Mouse (Mus musculus) embryonic facial prominence, embryonic 10.5 days (tissue): Measurements from ENCODE around the gene Nfx1. TPM values are rescaled to one million over a fixed set of nuclear protein-coding genes. Genes with fewer than 3 reads are reported as not detected.
A peak's percentile ranks its signal among the peaks of the same experiment; 100 is the strongest.

ENCODE experiments used
- DNase-seq: peaks from one replicate; pipeline ENCODE4 v3.0.0-alpha.2; 2017; ENCODE audit warnings: low spot score
- H3K27ac ChIP-seq: fragments of 300-500 bp; sonication (generic); replicated peaks from 2 replicates; pipeline ENCODE4 v1.5.1; 2016; ENCODE audit warnings: mild to moderate bottlenecking
- H3K27me3 ChIP-seq: fragments of 300-500 bp; sonication (generic); replicated peaks from 2 replicates; pipeline ENCODE4 v1.6.1; 2016; ENCODE audit warnings: low read depth, mild to moderate bottlenecking; ENCODE audit not compliant: poor library complexity, severe bottlenecking
- H3K36me3 ChIP-seq: fragments of 300-500 bp; sonication (generic); replicated peaks from 2 replicates; pipeline ENCODE4 v1.6.1; 2016; ENCODE audit warnings: mild to moderate bottlenecking, moderate library complexity
- H3K4me1 ChIP-seq: fragments of 300-500 bp; sonication (generic); 2 replicates; pipeline ENCODE4 v1.6.1; 2016
- H3K4me3 ChIP-seq: fragments of 300-500 bp; sonication (generic); 2 replicates; pipeline ENCODE4 v1.5.1; 2016; ENCODE audit warnings: mild to moderate bottlenecking, moderate library complexity
- H3K9me3 ChIP-seq: fragments of 300-500 bp; sonication (generic); 2 replicates; pipeline ENCODE4 v1.6.1; 2016; ENCODE audit warnings: mild to moderate bottlenecking
- WGBS: fragments of 180-500 bp; shearing (Covaris S2); methylation state at CpG from one replicate; pipeline ENCODE4 v1.1.7; 2016; 5-methylcytosine and 5-hydroxymethylcytosine counted together
- polyA plus RNA-seq: library from polyadenylated mRNA; unstranded; fragments of >200 nt; fragmentation: Nextera tagmentation; extraction: Ambion mirVana; gene quantifications from 2 replicates; pipeline ENCODE4 v1.2.1, GENCODE M21; 2016

Gene Nfx1
- polyA plus RNA-seq, 1 experiment from 2014 or later: 101 TPM

DNA sequence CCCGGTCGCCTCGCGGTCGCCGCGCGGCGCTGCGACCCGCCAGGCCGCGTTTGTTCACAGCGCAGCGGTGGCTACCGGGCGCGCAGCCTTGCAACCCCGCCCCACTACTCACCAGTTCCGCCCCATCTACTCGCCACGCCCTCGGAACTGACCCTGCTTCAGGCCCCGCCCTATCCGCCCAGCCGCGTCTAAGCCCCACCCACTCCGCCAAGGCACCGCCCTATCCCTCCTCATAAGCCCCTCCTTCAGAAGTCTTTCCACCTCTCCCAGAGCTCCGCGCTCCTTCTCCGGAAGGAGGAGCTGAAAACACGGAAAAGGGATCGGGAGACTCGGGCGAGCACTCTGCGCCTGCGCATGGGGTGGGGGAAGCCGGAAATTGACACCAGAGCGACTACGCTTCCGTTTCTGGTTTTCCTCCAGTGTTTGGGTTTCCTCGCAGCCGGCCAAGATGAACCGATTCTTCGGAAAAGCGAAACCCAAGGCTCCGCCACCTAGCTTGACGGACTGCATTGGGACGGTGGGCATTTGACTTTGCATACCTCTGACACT, 22.5 kb upstream of the Nfx1 start, which contains the start of the genes Bag1 and Chmp5:
Gene Bag1, minus strand, starts transcription at position 135 of the 549 bp plus-strand sequence.
Gene Chmp5, plus strand, starts transcription at position 248 of the 549 bp plus-strand sequence.
- DNase-seq: peak; percentile 100
- peak within 1 kb of the TSS; percentile 91 for H3K4me3 ChIP-seq
- no peaks in the 10 kb centered on the region for H3K9me3 ChIP-seq
- peaks cover 64% of the 10 kb centered on the region for H3K36me3 ChIP-seq
- peak within 1 kb of the TSS; percentile 93 for H3K27ac ChIP-seq
- H3K27me3 ChIP-seq: no peaks in the 10 kb centered on the region
- H3K4me1 ChIP-seq: peaks cover 25% of the 10 kb centered on the region
- WGBS: under 1% methylated on average over 50 of the region's 50 CpGs

DNA sequence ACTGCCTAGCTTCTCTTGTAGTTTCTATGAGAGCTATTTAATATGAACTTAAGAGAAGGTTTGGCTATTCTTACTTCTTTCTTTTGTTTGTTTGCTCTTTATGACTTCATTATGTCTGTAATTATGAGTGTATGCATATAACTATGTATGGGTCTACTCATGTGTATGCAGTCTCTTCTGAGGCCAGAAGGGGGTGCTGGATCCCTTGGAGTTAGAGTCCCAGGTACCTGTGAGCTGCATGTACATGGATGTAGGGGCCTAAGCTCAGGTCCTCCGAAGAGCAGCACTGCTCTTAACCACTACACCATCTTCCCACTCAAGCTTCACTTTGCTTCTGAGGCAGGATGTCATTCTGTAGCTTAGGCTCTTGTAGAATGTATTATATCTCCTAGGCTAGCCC, 17.2 kb upstream of the Nfx1 start:
- Histone ChIP-seq H3K9me3 (no peaks in the 10 kb centered on the region), H3K4me3 (no peak overlapping the region), H3K36me3 (peaks cover 86% of the 10 kb centered on the region), H3K27me3 (no peaks in the 10 kb centered on the region), H3K4me1 (peaks cover 8% of the 10 kb centered on the region), H3K27ac (no peak overlapping the region)
- no peak for DNase-seq
- 96% methylated on average over 1 of the region's 1 CpGs for WGBS

- Histone ChIP-seq H3K27me3 (no peaks in the 10 kb centered on the region), H3K9me3 (no peaks in the 10 kb centered on the region), H3K4me3 (no peak overlapping the region), H3K4me1 (no peaks in the 10 kb centered on the region), H3K36me3 (peaks cover 99% of the 10 kb centered on the region), H3K27ac (no peak overlapping the region)
- 88% methylated on average over 6 of the region's 6 CpGs for WGBS
- DNase-seq: no peak
These were observed 14.8 kb upstream of the Nfx1 start for GRCm38 (mm10) chr4:40955942-40956341.

DNA sequence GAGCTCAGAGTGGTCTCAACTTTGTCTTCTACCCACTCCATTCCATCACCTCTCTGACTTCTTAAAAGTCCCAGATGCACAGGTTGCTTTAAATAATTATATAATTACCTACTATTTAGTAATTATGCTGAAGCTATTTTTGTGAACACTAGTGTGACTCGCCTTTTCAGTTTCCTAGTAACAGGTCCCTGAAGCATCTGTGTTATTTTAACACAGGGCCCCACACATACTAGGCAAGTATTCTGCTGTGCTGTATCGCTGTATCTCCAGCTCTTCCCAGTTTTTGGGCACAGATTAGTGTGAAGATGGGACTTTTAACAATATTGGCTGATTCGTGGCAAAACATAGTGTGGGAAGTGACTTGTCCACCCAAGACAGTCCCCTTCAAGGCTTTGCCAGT, 7.2 kb upstream of the Nfx1 start:
- no peaks in the 10 kb centered on the region for H3K27me3 ChIP-seq
- DNase-seq: no peak
- no peaks in the 10 kb centered on the region for H3K4me1 ChIP-seq
- peaks cover 96% of the 10 kb centered on the region for H3K36me3 ChIP-seq
- H3K9me3 ChIP-seq: no peaks in the 10 kb centered on the region
- WGBS: 85% methylated on average over 3 of the region's 3 CpGs
- H3K27ac ChIP-seq: no peak overlapping the region
- H3K4me3 ChIP-seq: no peak overlapping the region

DNA sequence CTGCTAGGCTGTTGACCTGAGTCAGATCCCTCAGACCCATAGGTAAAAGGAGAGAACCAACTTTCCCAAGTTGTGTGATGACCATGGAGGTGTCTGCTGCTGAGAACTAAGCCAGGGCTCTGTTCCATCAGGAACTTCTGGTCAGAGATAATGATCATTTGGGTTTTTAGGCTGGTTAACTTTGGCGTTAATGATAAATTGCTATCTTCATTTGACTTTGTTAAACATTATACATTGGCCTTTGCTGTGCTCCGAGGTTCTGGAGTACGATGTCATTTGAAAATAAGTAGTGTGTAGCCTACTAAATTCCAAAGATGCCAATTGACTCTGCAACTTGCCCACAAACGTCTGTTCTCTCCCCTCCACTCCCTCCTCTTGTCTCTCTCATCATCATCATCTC, 1.5 kb upstream of the Nfx1 start:
- Histone ChIP-seq H3K27ac (no peak overlapping the region), H3K9me3 (no peaks in the 10 kb centered on the region), H3K27me3 (no peaks in the 10 kb centered on the region), H3K36me3 (peaks cover 41% of the 10 kb centered on the region), H3K4me3 (0 out of 2 replicates have a peak overlapping the region, but pooled peaks have one; percentile 98), H3K4me1 (peaks cover 15% of the 10 kb centered on the region)
- no peak for DNase-seq
- WGBS: 83% methylated on average over 4 of the region's 4 CpGs

GRCm38 (mm10) chr4:40969781-40970591, 720 bp upstream of the Nfx1 start:
- Histone ChIP-seq H3K36me3 (peaks cover 32% of the 10 kb centered on the region), H3K27ac (peak overlapping the region; percentile 89), H3K27me3 (no peaks in the 10 kb centered on the region), H3K4me3 (peak overlapping the region; percentile 98), H3K4me1 (peaks cover 15% of the 10 kb centered on the region), H3K9me3 (no peaks in the 10 kb centered on the region)
- peak; percentile 25 for DNase-seq
- WGBS: 16% methylated on average over 13 of the region's 13 CpGs

DNA sequence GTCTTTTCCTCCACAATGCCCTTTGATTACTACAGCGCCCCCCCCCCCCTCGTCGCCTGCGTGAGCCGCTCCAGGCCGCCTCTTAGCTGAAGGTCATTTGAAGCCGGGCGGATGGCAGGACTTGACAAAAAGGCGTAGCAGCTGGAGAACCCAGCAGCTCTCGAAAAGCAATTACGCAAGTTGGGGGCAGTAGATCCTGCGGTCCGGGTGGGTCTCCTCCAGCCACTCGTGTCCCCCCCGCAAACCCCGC, 189 bp upstream of the Nfx1 start:
- Histone ChIP-seq H3K27ac (peak overlapping the region; percentile 89), H3K27me3 (no peaks in the 10 kb centered on the region), H3K4me1 (peaks cover 15% of the 10 kb centered on the region), H3K9me3 (no peaks in the 10 kb centered on the region), H3K4me3 (peak overlapping the region; percentile 98), H3K36me3 (peaks cover 31% of the 10 kb centered on the region)
- DNase-seq: no peak
- WGBS: under 1% methylated on average over 16 of the region's 16 CpGs

DNA sequence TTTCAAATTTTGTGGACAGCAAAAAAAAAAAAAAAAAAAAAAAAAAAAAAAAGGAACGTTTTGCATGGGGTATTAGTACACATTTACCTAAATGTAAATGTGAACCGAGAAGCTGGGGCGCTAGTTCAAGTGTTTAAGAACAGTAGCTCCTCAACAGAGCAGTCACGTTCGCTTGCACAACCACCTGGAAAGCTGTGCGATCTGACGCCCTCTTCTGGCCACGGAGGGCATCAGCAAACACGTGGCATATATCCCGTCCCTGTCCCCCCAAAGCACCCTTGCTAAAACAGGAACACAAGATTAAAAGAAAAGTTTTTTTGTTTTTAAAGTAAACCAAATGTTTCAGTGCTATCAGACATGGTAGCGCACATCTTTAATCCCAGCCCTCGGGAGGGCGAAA, 1.0 kb downstream of the Nfx1 start:
- WGBS: 23% methylated on average over 13 of the region's 13 CpGs
- H3K36me3 ChIP-seq: peaks cover 31% of the 10 kb centered on the region
- no peaks in the 10 kb centered on the region for H3K27me3 ChIP-seq
- no peaks in the 10 kb centered on the region for H3K9me3 ChIP-seq
- H3K27ac ChIP-seq: no peak overlapping the region
- H3K4me1 ChIP-seq: peaks cover 15% of the 10 kb centered on the region
- DNase-seq: peak; percentile 63
- peak overlapping the region; percentile 98 for H3K4me3 ChIP-seq

GRCm38 (mm10) chr4:40974011-40974410, 3.3 kb downstream of the Nfx1 start:
- Histone ChIP-seq H3K4me1 (peaks cover 15% of the 10 kb centered on the region), H3K27ac (no peak overlapping the region), H3K9me3 (no peaks in the 10 kb centered on the region), H3K27me3 (no peaks in the 10 kb centered on the region), H3K4me3 (no peak overlapping the region), H3K36me3 (peaks cover 39% of the 10 kb centered on the region)
- DNase-seq: no peak
- WGBS: 95% methylated on average over 1 of the region's 1 CpGs

GRCm38 (mm10) chr4:40975678-40976077, 5.0 kb downstream of the Nfx1 start:
- Histone ChIP-seq H3K27me3 (no peaks in the 10 kb centered on the region), H3K27ac (no peak overlapping the region), H3K4me3 (no peak overlapping the region), H3K36me3 (peaks cover 56% of the 10 kb centered on the region), H3K4me1 (peaks cover 8% of the 10 kb centered on the region), H3K9me3 (no peaks in the 10 kb centered on the region)
- WGBS: 96% methylated on average over 3 of the region's 3 CpGs
- DNase-seq: no peak

DNA sequence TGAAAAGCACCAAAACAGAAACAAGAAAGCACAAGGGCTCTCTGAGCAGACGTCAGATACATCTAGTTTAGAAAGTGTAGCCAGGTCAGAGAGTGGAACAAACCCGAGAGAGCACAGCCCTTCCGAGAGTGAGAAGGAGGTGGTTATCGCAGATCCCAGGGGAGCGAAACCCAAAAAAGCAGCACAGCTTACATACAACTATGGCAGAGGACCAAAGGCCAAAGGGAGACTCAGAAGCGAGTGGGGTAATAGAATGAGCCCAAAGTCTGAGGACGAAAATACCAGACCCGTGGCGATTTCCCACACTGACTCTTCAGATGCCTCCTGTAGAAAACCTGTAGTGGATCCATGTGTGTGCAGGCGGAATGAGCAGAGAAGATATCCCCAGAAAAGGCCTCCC, 5.9 kb downstream of the Nfx1 start:
- DNase-seq: no peak

DNA sequence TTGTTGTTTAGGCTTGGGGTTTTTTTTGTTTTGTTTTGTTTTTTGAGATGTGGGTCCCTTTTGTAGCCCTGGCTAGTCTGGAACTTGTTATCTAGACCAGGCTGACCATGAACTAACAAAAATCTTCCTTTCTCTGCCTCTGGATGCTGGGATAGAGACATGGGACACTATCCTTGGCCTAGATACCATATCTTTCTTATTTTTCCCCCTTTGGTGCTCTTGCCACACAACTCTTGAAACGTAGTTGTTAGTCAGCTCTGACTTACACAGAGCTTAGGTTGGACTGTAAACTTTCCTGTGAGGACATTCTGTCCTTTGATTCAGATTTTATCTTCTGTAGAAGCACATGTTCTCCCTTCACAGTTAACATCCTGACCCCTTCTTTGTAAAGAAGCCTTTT, 8.7 kb downstream of the Nfx1 start:
- Histone ChIP-seq H3K9me3 (no peaks in the 10 kb centered on the region), H3K36me3 (peaks cover 92% of the 10 kb centered on the region), H3K4me1 (no peaks in the 10 kb centered on the region), H3K27ac (no peak overlapping the region), H3K4me3 (no peak overlapping the region), H3K27me3 (no peaks in the 10 kb centered on the region)
- no peak for DNase-seq
- WGBS: 91% methylated on average over 1 of the region's 1 CpGs

More for the DNA sequence above, 5.9 kb downstream of the Nfx1 start:
- H3K9me3 ChIP-seq: no peaks in the 10 kb centered on the region
- H3K36me3 ChIP-seq: peaks cover 65% of the 10 kb centered on the region
- no peaks in the 10 kb centered on the region for H3K27me3 ChIP-seq
- WGBS: 90% methylated on average over 10 of the region's 10 CpGs
- no peak overlapping the region for H3K4me3 ChIP-seq
- H3K27ac ChIP-seq: no peak overlapping the region
- H3K4me1 ChIP-seq: peaks cover 8% of the 10 kb centered on the region

GRCm38 (mm10) chr4:40982486-40982885, 11.8 kb downstream of the Nfx1 start:
- Histone ChIP-seq H3K4me3 (no peak overlapping the region), H3K9me3 (no peaks in the 10 kb centered on the region), H3K27me3 (no peaks in the 10 kb centered on the region), H3K4me1 (no peaks in the 10 kb centered on the region), H3K36me3 (peaks cover 99% of the 10 kb centered on the region), H3K27ac (no peak overlapping the region)
- 80% methylated on average over 3 of the region's 3 CpGs for WGBS
- DNase-seq: no peak
